Mouse (Mus musculus): ENCODE results near the gene Gucy2e.

The Gucy2e gene

GRCm38 (mm10) chr11:69174722-69175121, 62.1 kb downstream of the Gucy2e start:
- no peak for DNase-seq (ENCODE audit: low read depth)

- DNase-seq (ENCODE audit: low read depth): peak; percentile 17
These were observed 64.2 kb downstream of the Gucy2e start for GRCm38 (mm10) chr11:69172606-69173005.

DNA sequence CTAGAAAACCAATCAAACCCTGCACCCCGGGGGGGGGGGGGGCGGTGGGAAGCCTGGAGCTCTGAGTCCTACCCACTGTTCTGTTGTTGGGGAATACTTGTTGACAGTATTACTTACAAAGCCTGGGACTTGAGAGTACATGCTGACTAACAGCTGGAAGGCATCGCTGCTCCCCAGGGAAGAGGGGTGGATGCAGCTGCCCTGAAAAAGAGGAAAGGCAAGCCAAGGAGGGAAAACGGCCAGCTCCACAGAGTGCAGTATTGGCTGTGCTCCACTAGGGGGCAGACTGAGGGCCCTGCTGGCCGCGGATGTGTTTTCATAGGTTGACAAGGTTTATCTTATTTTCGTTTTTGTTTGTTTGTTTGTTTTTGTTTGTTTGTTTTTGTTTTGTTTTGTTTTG, 65.2 kb downstream of the Gucy2e start:
- peak; percentile 88 for DNase-seq (ENCODE audit: low read depth)

DNA sequence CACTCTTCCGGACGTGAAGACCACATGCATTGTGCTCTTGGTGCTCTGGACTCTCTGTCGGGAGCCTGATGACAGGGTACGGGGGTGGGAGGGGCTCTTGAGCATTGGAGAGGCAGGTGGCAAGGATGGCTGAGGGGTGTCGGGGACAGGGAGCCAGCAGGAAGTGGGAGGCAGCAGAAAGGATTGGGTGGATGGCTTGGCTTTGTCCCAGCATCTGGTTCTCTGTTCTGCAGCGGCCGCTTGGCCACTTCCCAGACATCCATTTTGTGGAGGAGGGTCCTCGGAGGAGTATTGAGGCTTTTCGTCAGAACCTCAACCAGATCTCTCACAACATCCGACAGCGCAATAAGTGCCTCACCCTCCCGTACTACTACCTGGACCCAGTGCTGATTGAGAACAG, 67.5 kb downstream of the Gucy2e start:
- no peak for DNase-seq (ENCODE audit: low read depth)
